Mouse (Mus musculus) CD4-positive naive resting alpha-beta T cell, adult 76 days (primary cell): ENCODE results near the gene Fbxw15. TPM values are rescaled to one million over a fixed set of nuclear protein-coding genes. Genes with fewer than 3 reads are reported as not detected.

Source experiments
- total RNA-seq: library from RNA; stranded (reverse); gene quantifications from one replicate; pipeline ENCODE4 v1.2.4, GENCODE M21; 2023

Fbxw15 gene
- not detected for total RNA-seq

DNA sequence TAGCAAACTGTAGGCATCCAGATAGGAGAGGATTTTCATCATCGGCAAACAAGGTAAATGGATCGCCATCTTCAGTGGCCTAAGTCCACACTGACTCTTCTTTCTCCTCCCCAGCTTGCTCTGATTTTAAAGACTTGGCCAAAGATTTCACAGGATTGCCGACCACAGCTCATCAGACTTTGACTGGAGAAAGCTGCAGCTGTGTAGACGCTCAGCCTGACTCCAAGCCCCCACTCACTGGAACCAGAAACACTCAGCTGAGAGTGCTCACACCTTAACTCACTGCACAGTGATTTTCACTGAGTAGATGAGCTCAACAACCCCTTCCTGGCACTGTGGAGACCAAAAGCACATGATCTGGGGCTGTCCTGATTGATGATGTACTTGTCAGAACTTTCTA is at the start of gene Fbxw15:
Gene Fbxw15 (minus strand): TSS at position 101 of the 400 bp plus-strand sequence.

Other genes starting within 250 kb of the Fbxw15 start
- not detected for gene Fbxw28, start 228.6 kb downstream of the Fbxw15 start, total RNA-seq
- gene Fbxw22, start 164.0 kb downstream of the Fbxw15 start, total RNA-seq = not detected
- not detected for gene Fbxw16, start 119.1 kb downstream of the Fbxw15 start, total RNA-seq
- not detected for gene Fbxw19, start 72.4 kb downstream of the Fbxw15 start, total RNA-seq
- gene Fbxw24, start 57.8 kb upstream of the Fbxw15 start, total RNA-seq = not detected
- gene Fbxw25, start 96.4 kb upstream of the Fbxw15 start, total RNA-seq = not detected
- not detected for gene Fbxw18, start 134.4 kb upstream of the Fbxw15 start, total RNA-seq
- not detected for gene Fbxw26, start 177.8 kb upstream of the Fbxw15 start, total RNA-seq
- not detected for gene Fbxw27, start 222.4 kb upstream of the Fbxw15 start, total RNA-seq
- gene Spink8, start 244.0 kb upstream of the Fbxw15 start, total RNA-seq = not detected